Mouse (Mus musculus): Measurements from ENCODE around the gene Rlf. TPM values are rescaled to one million over a fixed set of nuclear protein-coding genes. Genes with fewer than 3 reads are reported as not detected.

Gene Rlf
- total RNA-seq, 1 experiment, result 37.4 TPM

GRCm38 (mm10) chr4:121231772-121232414, 17.0 kb upstream of the Rlf start:
- DNase-seq (ENCODE audit: low read depth, low spot score), result no peak
- no peaks in the 10 kb centered on the region for H3K9me3 ChIP-seq (ENCODE audit: control insufficient read depth, insufficient read depth, low read depth, low read length)
- no peaks in the 10 kb centered on the region for H3K36me3 ChIP-seq (ENCODE audit: control insufficient read depth, insufficient read depth, low read length, poor library complexity, severe bottlenecking)
- H3K4me1 ChIP-seq (ENCODE audit: control insufficient read depth in 2 of 2, insufficient read depth in 2 of 2, low read length in 2 of 2, poor library complexity in 1 of 2), result 0 out of 4 replicates have a peak, but pooled peaks cover 0 to 2% of the 10 kb centered on the region in 2 experiments
- H3K27ac ChIP-seq (ENCODE audit: insufficient read depth, low read depth, low read length, poor library complexity, severe bottlenecking), result no peak overlapping the region
- TF ChIP-seq ZNF384 (IDR thresholded peaks at IDR 0.05; ENCODE audit: low read depth, low read length) (no peak), ZC3H11A (IDR thresholded peaks at IDR 0.05; ENCODE audit: borderline replicate concordance, low read depth, low read length) (peak; percentile 26; the same call in 1 of the 2 replicates)
- no peak overlapping the region for H3K4me3 ChIP-seq (ENCODE audit: insufficient read depth in 1 of 2, low read depth in 1 of 2, low read length in 2 of 2, poor library complexity in 1 of 2, severe bottlenecking in 1 of 2)
- in situ Hi-C loops (cut with MboI; ENCODE audit: low sequenced_read_pairs in 2 of 2, unreplicated experiment in 2 of 2), result no loop called here
- no peak overlapping the region for H3K9ac ChIP-seq (ENCODE audit: insufficient read depth, low read depth, low read length, poor library complexity, severe bottlenecking)

- H3K4me3 ChIP-seq (ENCODE audit: insufficient read depth in 1 of 2, low read depth in 1 of 2, low read length in 2 of 2, poor library complexity in 1 of 2, severe bottlenecking in 1 of 2), result peak overlapping the region; percentile 35 to 57
- H3K27ac ChIP-seq (ENCODE audit: insufficient read depth, low read depth, low read length, poor library complexity, severe bottlenecking), result no peak overlapping the region
- no peak for DNase-seq (ENCODE audit: low read depth, low spot score)
Observed at GRCm38 (mm10) chr4:121230943-121231614, 16.2 kb upstream of the Rlf start.

GRCm38 (mm10) chr4:121227072-121227471, 12.2 kb upstream of the Rlf start:
- H3K36me3 ChIP-seq (ENCODE audit: control insufficient read depth, insufficient read depth, low read length, poor library complexity, severe bottlenecking), result no peaks in the 10 kb centered on the region
- H3K9me3 ChIP-seq (ENCODE audit: control insufficient read depth, insufficient read depth, low read depth, low read length), result no peaks in the 10 kb centered on the region
- in situ Hi-C loops (cut with MboI; ENCODE audit: low sequenced_read_pairs in 2 of 2, unreplicated experiment in 2 of 2), result no loop called here
- H3K4me3 ChIP-seq (ENCODE audit: insufficient read depth in 1 of 2, low read depth in 1 of 2, low read length in 2 of 2, poor library complexity in 1 of 2, severe bottlenecking in 1 of 2), result no peak overlapping the region
- 0 out of 4 replicates have a peak, but pooled peaks cover 0 to 2% of the 10 kb centered on the region in 2 experiments for H3K4me1 ChIP-seq (ENCODE audit: control insufficient read depth in 2 of 2, insufficient read depth in 2 of 2, low read length in 2 of 2, poor library complexity in 1 of 2)
- TF ChIP-seq CHD2 (IDR thresholded peaks at IDR 0.05; ENCODE audit: low read depth, low read length), result no peak
- H3K9ac ChIP-seq (ENCODE audit: insufficient read depth, low read depth, low read length, poor library complexity, severe bottlenecking), result no peak overlapping the region
- no peak overlapping the region for H3K27ac ChIP-seq (ENCODE audit: insufficient read depth, low read depth, low read length, poor library complexity, severe bottlenecking)
- no peak for DNase-seq (ENCODE audit: low read depth, low spot score)

More at GRCm38 (mm10) chr4:121230943-121231614, 16.2 kb upstream of the Rlf start:
- in situ Hi-C loops (cut with MboI; ENCODE audit: low sequenced_read_pairs in 2 of 2, unreplicated experiment in 2 of 2), result no loop called here
- Histone ChIP-seq H3K4me1 (ENCODE audit: control insufficient read depth in 2 of 2, insufficient read depth in 2 of 2, low read length in 2 of 2, poor library complexity in 1 of 2) (0 out of 4 replicates have a peak, but pooled peaks cover 0 to 2% of the 10 kb centered on the region in 2 experiments), H3K9ac (ENCODE audit: insufficient read depth, low read depth, low read length, poor library complexity, severe bottlenecking) (no peak overlapping the region), H3K36me3 (ENCODE audit: control insufficient read depth, insufficient read depth, low read length, poor library complexity, severe bottlenecking) (no peaks in the 10 kb centered on the region), H3K9me3 (ENCODE audit: control insufficient read depth, insufficient read depth, low read depth, low read length) (no peaks in the 10 kb centered on the region)
- TF ChIP-seq ZC3H11A (IDR thresholded peaks at IDR 0.05; ENCODE audit: borderline replicate concordance, low read depth, low read length) (no peak), ZNF384 (IDR thresholded peaks at IDR 0.05; ENCODE audit: low read depth, low read length) (no peak), MAFK (IDR thresholded peaks at IDR 0.05; ENCODE audit: insufficient read depth, low read depth, low read length) (no peak), CHD2 (IDR thresholded peaks at IDR 0.05; ENCODE audit: low read depth, low read length) (no peak), HCFC1 (IDR thresholded peaks at IDR 0.05; ENCODE audit: borderline replicate concordance, insufficient read depth, low read length) (no peak)

- H3K4me3 ChIP-seq (ENCODE audit: insufficient read depth in 1 of 2, low read depth in 1 of 2, low read length in 2 of 2, poor library complexity in 1 of 2, severe bottlenecking in 1 of 2), result no peak overlapping the region
- no peaks in the 10 kb centered on the region for H3K9me3 ChIP-seq (ENCODE audit: control insufficient read depth, insufficient read depth, low read depth, low read length)
- TF ChIP-seq HCFC1 (IDR thresholded peaks at IDR 0.05; ENCODE audit: borderline replicate concordance, insufficient read depth, low read length), result no peak
- TF ChIP-seq MAFK (IDR thresholded peaks at IDR 0.05; ENCODE audit: insufficient read depth, low read depth, low read length), result no peak
- TF ChIP-seq ZC3H11A (IDR thresholded peaks at IDR 0.05; ENCODE audit: borderline replicate concordance, low read depth, low read length), result no peak
- H3K36me3 ChIP-seq (ENCODE audit: control insufficient read depth, insufficient read depth, low read length, poor library complexity, severe bottlenecking), result no peaks in the 10 kb centered on the region
- no peak for DNase-seq (ENCODE audit: low read depth, low spot score)
- no peaks in the 10 kb centered on the region for H3K4me1 ChIP-seq (ENCODE audit: control insufficient read depth in 2 of 2, insufficient read depth in 2 of 2, low read length in 2 of 2, poor library complexity in 1 of 2)
- H3K27ac ChIP-seq (ENCODE audit: insufficient read depth, low read depth, low read length, poor library complexity, severe bottlenecking), result no peak overlapping the region
- in situ Hi-C loops (cut with MboI; ENCODE audit: low sequenced_read_pairs in 2 of 2, unreplicated experiment in 2 of 2), result no loop called here
- no peak overlapping the region for H3K9ac ChIP-seq (ENCODE audit: insufficient read depth, low read depth, low read length, poor library complexity, severe bottlenecking)
Observed at GRCm38 (mm10) chr4:121225177-121225576, 10.3 kb upstream of the Rlf start.

- no peaks in the 10 kb centered on the region for H3K9me3 ChIP-seq (ENCODE audit: control insufficient read depth, insufficient read depth, low read depth, low read length)
- in situ Hi-C loops (cut with MboI; ENCODE audit: low sequenced_read_pairs in 2 of 2, unreplicated experiment in 2 of 2), result no loop called here
Observed at GRCm38 (mm10) chr4:121223136-121223535, 8.3 kb upstream of the Rlf start.

More at GRCm38 (mm10) chr4:121223136-121223535, 8.3 kb upstream of the Rlf start:
- H3K36me3 ChIP-seq (ENCODE audit: control insufficient read depth, insufficient read depth, low read length, poor library complexity, severe bottlenecking), result no peaks in the 10 kb centered on the region
- no peak for TF ChIP-seq ZNF384 (IDR thresholded peaks at IDR 0.05; ENCODE audit: low read depth, low read length)
- TF ChIP-seq HCFC1 (IDR thresholded peaks at IDR 0.05; ENCODE audit: borderline replicate concordance, insufficient read depth, low read length), result no peak
- TF ChIP-seq CHD2 (IDR thresholded peaks at IDR 0.05; ENCODE audit: low read depth, low read length), result no peak
- TF ChIP-seq MAFK (IDR thresholded peaks at IDR 0.05; ENCODE audit: insufficient read depth, low read depth, low read length), result no peak
- no peak overlapping the region for H3K9ac ChIP-seq (ENCODE audit: insufficient read depth, low read depth, low read length, poor library complexity, severe bottlenecking)
- DNase-seq (ENCODE audit: low read depth, low spot score), result no peak
- no peak overlapping the region for H3K27ac ChIP-seq (ENCODE audit: insufficient read depth, low read depth, low read length, poor library complexity, severe bottlenecking)
- no peak overlapping the region for H3K4me3 ChIP-seq (ENCODE audit: insufficient read depth in 1 of 2, low read depth in 1 of 2, low read length in 2 of 2, poor library complexity in 1 of 2, severe bottlenecking in 1 of 2)
- H3K4me1 ChIP-seq (ENCODE audit: control insufficient read depth in 2 of 2, insufficient read depth in 2 of 2, low read length in 2 of 2, poor library complexity in 1 of 2), result no peaks in the 10 kb centered on the region

All from ES-E14 (cell line).